Mouse (Mus musculus) forebrain, embryonic 16.5 days (tissue): ENCODE data around the gene Tnni2. TPM values are rescaled to one million over a fixed set of nuclear protein-coding genes. Genes with fewer than 3 reads are reported as not detected.
A peak's percentile ranks its signal among the peaks of the same experiment; 100 is the strongest.

ENCODE experiments used
- ATAC-seq: fragments of 200-750 bp; cut with Nextera tagmentation; 2 replicates; pipeline ENCODE4 v1.8.0; 2017; ENCODE audit warnings: mild to moderate bottlenecking, moderate library complexity
- H3K27ac ChIP-seq: fragments of 300-500 bp; sonication (generic); 2 replicates; pipeline ENCODE4 v1.5.1; 2014; ENCODE audit warnings: low read length, control low read depth
- H3K27me3 ChIP-seq: fragments of 300-500 bp; sonication (generic); replicated peaks from 2 replicates; pipeline ENCODE4 v1.6.1; 2014; ENCODE audit warnings: low read length; ENCODE audit not compliant: control insufficient read depth, insufficient read depth
- H3K36me3 ChIP-seq: fragments of 300-500 bp; sonication (generic); 2 replicates; pipeline ENCODE4 v1.6.1; 2014; ENCODE audit not compliant: control insufficient read depth, insufficient read depth
- H3K4me1 ChIP-seq: fragments of 300-500 bp; sonication (generic); replicated peaks from 2 replicates; pipeline ENCODE4 v1.6.1; 2014; ENCODE audit warnings: low read length; ENCODE audit not compliant: control insufficient read depth, insufficient read depth
- H3K4me2 ChIP-seq: fragments of 300-500 bp; sonication (generic); 2 replicates; pipeline ENCODE4 v1.6.1; 2014; ENCODE audit warnings: mild to moderate bottlenecking, low read length, control low read depth
- H3K4me3 ChIP-seq: fragments of 300-500 bp; sonication (generic); replicated peaks from 2 replicates; pipeline ENCODE4 v1.5.1; 2014; ENCODE audit warnings: mild to moderate bottlenecking, low read length, control low read depth
- H3K9ac ChIP-seq: fragments of 300-500 bp; sonication (generic); replicated peaks from 2 replicates; pipeline ENCODE4 v1.6.1; 2014; ENCODE audit warnings: low read depth, low read length, control low read depth
- H3K9me3 ChIP-seq: fragments of 300-500 bp; sonication (generic); 2 replicates; pipeline ENCODE4 v1.6.1; 2016; ENCODE audit warnings: low read length; ENCODE audit not compliant: control insufficient read depth
- WGBS: fragments of 180-500 bp; shearing (Covaris S2); extraction: QIAGEN DNeasy Blood & Tissue Kit; methylation state at CpG from one replicate; pipeline ENCODE4 v1.1.7; 2014; 5-methylcytosine and 5-hydroxymethylcytosine counted together
- polyA plus RNA-seq: library from polyadenylated mRNA; unstranded; fragments of >200 nt; fragmentation: Nextera tagmentation; extraction: Ambion mirVana; gene quantifications from 2 replicates; pipeline ENCODE4 v1.2.1, GENCODE M21; 2015

Tnni2 gene
- polyA plus RNA-seq, 1 experiment from 2014 or later = not detected

DNA sequence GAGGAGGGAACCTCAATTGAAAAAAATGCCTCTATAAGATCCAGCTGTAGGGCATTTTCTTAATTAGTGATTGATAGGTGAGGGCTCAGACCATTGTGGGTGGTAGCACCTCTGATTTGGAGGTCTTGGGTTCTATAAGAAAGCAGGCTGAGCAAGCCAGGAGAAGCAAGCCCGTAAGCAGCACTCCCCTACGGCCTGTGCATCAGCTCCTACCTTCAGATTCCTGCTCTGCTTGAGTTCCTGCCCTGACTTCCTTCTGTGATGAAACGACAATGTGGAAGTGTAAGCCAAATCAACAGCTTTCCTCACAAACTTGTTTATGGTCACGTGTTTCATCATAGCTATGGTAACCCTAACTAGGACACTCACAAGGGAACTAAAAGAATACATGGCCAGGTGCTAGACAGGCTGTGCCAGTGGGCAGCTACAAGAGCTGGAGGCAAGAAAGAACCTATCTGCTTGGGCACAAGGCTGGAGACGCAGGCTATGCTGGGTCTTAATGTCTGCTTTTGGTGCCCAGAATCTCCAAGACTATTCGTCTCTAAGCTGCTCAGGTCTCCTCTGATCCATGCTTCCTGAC, 7.5 kb downstream of the Tnni2 start:
- no peaks in the 10 kb centered on the region for H3K9me3 ChIP-seq
- no peaks in the 10 kb centered on the region for H3K4me1 ChIP-seq
- H3K36me3 ChIP-seq = no peaks in the 10 kb centered on the region
- H3K27me3 ChIP-seq = no peaks in the 10 kb centered on the region
- ATAC-seq = no peak
- no peak overlapping the region for H3K9ac ChIP-seq
- H3K4me2 ChIP-seq = no peak overlapping the region
- WGBS = 79% methylated on average over 6 of the region's 6 CpGs
- H3K27ac ChIP-seq = no peak overlapping the region
- H3K4me3 ChIP-seq = no peak overlapping the region

DNA sequence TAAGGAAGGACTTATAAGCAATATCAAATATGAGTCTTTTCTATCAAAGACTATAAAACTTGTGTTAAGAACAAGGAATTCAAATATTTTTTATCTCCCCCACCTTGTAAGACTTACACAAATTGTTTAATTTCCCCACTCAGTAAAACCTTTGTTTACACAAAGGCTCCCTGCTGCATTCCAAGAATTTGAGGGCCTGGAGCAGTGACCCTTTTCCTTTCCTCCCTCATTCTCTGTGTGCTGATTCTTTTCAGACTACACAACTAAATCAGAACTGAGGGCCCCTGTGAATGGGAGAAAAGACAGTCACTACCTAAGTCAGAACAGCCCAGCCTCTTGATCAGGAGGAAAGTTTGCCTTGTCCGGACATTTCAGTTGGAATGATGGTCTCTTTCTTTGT, 13.1 kb downstream of the Tnni2 start:
- Histone ChIP-seq H3K27me3 (no peaks in the 10 kb centered on the region), H3K4me3 (no peak overlapping the region), H3K4me2 (no peak overlapping the region), H3K36me3 (no peaks in the 10 kb centered on the region), H3K27ac (no peak overlapping the region), H3K9me3 (no peaks in the 10 kb centered on the region), H3K9ac (no peak overlapping the region), H3K4me1 (peaks cover 11% of the 10 kb centered on the region)
- 21% methylated on average over 1 of the region's 1 CpGs for WGBS
- no peak for ATAC-seq

DNA sequence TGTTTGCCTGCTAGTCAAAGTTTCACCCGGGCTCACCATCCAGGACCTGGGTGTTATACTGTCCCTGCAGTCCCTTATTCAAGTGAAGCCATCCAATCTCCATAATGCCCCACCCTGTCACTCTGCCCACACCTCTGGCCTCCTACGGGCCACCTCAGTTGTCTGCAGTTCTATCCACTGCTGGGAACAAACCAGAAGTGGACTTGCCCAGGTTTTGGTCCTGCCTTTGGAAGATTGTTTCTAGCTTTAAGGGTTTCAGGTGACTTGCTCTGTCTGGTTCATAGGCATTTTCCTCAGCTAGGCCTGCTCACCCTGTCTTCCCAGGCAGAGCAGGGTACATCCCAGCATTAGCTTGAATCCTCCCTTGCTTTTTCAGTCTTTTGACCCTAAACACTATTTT, 13.6 kb downstream of the Tnni2 start:
- Histone ChIP-seq H3K9me3 (no peaks in the 10 kb centered on the region), H3K4me2 (no peak overlapping the region), H3K36me3 (no peaks in the 10 kb centered on the region), H3K27me3 (no peaks in the 10 kb centered on the region), H3K27ac (no peak overlapping the region), H3K4me1 (peaks cover 11% of the 10 kb centered on the region), H3K9ac (no peak overlapping the region), H3K4me3 (no peak overlapping the region)
- WGBS = 58% methylated on average over 2 of the region's 2 CpGs
- no peak for ATAC-seq

DNA sequence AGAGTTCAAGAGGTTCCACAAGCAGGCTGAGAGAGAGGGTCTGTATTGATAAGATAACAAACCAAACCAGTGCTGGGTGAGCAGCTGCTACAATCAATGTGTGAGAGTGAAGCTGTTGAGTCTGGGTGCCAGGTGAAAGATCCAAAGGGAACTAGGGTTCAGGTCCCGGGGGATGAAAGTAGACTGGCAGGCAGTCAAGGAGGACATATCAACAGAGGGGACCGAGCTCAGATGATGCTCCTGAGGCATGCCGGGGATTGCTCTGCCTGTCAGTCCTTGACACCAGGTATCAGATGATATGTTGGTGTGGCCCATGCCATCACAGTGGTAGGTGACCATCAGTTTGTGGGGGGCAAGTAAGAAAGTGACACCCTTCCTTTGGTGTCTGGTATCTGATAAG, 15.2 kb downstream of the Tnni2 start:
- H3K36me3 ChIP-seq = no peaks in the 10 kb centered on the region
- no peak overlapping the region for H3K4me2 ChIP-seq
- 0 out of 2 replicates have a peak, but pooled peaks have one; percentile 24 for ATAC-seq
- 88% methylated on average over 3 of the region's 3 CpGs for WGBS
- no peak overlapping the region for H3K4me3 ChIP-seq
- H3K4me1 ChIP-seq = peaks cover 11% of the 10 kb centered on the region
- no peaks in the 10 kb centered on the region for H3K9me3 ChIP-seq
- H3K9ac ChIP-seq = no peak overlapping the region
- H3K27ac ChIP-seq = peak overlapping the region; percentile 61
- no peaks in the 10 kb centered on the region for H3K27me3 ChIP-seq

DNA sequence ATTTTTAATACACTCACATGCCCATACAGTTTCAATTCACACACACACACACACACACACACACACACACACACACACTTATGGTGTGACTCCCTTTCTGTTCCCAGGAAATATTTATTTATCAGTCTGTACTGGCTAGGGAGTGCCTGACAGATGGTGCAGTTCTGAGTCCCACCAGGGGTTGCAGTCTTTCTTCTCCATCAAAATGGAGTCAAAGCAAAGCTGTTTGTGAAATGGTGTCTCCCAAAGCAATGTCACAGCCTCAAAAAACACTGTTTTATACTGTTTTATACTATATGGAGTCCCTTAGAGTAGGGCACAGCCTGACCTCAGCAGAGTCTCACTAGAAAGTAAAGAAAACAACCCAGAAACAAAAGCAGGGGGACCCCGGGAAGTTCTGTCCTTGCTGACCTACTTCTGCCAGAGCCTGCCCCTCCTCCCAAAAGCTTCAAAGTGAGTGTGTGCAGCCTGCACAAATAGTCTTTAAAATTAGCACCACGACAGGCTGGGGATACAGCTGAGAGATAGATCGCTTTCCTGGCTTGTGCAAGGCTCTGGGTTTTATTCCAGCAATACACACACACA, 15.7 kb downstream of the Tnni2 start:
- WGBS = 12% methylated on average over 3 of the region's 3 CpGs
- H3K27me3 ChIP-seq = no peaks in the 10 kb centered on the region

DNA sequence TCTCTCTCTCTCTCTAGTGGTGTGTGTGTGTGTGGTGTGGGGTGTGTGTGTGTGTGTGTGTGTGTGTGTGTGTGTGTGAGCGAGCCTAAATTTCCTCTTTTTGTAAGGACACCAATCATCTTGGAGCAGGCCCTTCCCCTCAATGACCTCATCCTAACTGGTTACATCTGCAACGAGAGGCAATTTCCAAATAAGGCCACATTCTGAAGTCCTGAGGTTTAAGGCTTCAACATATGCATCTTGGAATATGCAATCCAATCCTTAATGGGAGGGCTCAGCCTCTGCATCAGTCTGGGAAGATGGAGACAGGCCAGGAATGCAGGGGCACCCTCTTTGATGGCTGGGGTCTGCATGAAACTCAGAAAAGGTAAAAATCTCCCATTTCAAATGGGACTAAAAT, 16.4 kb downstream of the Tnni2 start:
- H3K4me2 ChIP-seq = no peak overlapping the region
- H3K9ac ChIP-seq = no peak overlapping the region
- no peak for ATAC-seq
- no peak overlapping the region for H3K4me3 ChIP-seq
- H3K9me3 ChIP-seq = no peaks in the 10 kb centered on the region
- H3K27ac ChIP-seq = peak overlapping the region; percentile 25; the same call in 1 of the 2 replicates
- peaks cover 11% of the 10 kb centered on the region for H3K4me1 ChIP-seq
- no peaks in the 10 kb centered on the region for H3K36me3 ChIP-seq
- 48% methylated on average over 2 of the region's 2 CpGs for WGBS
- no peaks in the 10 kb centered on the region for H3K27me3 ChIP-seq

More for the DNA sequence above, 15.7 kb downstream of the Tnni2 start:
- Histone ChIP-seq H3K4me2 (no peak overlapping the region), H3K4me3 (no peak overlapping the region), H3K4me1 (peaks cover 11% of the 10 kb centered on the region), H3K36me3 (no peaks in the 10 kb centered on the region), H3K9ac (no peak overlapping the region), H3K9me3 (no peaks in the 10 kb centered on the region), H3K27ac (peak overlapping the region; percentile 76)
- peak; percentile 87 for ATAC-seq

DNA sequence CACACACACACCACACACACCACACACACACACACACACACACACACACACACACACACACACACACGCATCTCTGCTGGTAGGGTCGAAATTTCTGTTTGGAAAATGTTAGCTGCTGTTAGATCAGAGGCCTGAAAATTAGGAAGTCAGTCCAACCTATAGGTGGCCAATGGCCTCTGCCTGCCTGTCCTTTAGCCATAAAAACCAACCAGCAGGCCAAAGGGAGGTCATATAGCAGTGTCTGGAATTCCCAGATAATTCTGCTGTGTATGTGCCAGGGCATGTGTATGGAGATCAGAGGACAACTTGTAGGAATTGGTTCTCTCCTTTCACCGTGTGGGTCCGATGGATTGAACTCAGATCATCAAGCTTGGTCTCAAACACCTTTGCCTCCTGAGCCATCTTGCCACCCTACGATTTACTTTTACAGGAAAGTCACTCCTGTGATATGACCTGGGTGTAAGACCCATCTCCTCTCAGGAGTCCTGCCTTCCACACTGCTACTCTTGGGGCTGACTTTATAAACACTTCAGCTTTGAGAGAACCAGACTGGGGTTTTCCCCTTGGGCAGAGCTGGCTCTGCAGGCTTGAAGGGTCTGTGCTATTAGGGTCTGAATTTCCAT, 17.2 kb downstream of the Tnni2 start:
- H3K4me1 ChIP-seq = peaks cover 11% of the 10 kb centered on the region
- no peak overlapping the region for H3K4me3 ChIP-seq
- WGBS = 94% methylated on average over 5 of the region's 5 CpGs
- H3K4me2 ChIP-seq = no peak overlapping the region
- no peak overlapping the region for H3K27ac ChIP-seq
- no peak for ATAC-seq
- H3K9ac ChIP-seq = no peak overlapping the region
- H3K27me3 ChIP-seq = no peaks in the 10 kb centered on the region
- no peaks in the 10 kb centered on the region for H3K36me3 ChIP-seq
- no peaks in the 10 kb centered on the region for H3K9me3 ChIP-seq

DNA sequence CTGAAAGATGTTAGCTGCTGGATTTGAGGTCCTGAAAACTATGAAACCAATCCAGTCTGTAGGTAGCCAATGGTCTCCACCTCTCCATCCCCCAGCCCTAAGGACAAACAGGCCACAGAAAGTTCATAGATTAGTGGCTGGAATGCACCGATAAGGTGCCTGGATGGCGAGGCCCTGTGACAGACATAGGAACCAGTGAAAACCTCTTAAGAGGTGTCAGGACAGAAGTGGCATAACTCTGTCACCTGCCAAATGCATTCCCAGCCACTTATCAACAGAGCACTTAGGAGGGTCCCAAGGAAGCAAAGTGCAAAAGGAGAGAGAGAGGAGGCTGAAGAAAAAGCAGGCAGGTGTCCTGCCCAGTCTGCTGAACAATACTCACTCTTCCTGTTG, 17.7 kb downstream of the Tnni2 start:
- ATAC-seq = no peak

DNA sequence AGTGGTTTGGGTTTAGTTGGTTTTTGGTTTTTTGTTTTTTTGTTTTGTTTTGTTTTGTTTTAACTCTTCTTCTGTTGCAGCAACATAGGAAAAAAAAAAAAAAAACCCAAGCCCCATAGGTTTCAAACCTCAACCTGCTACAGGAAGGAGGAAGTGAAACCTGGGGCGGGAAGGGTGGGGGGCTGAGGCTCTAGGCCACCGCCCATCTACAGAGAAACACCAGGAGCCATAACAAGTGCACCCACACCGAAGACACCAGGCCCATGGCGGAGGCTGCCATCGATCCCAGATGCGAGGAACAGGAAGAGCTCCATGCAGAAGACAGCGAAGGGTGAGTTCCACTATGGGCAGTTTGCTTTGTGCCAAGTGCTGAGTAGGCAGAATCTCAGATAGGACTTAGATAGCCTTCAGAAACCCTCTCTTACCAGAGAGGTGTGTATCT, 19.0 kb downstream of the Tnni2 start, which contains the start of gene Lsp1:
Gene Lsp1, plus strand, starts transcription at position 174 of the 442 bp plus-strand sequence.
- Histone ChIP-seq H3K9me3 (no peaks in the 10 kb centered on the region), H3K9ac (no peak within 1 kb of the TSS), H3K4me2 (no peak within 1 kb of the TSS), H3K4me1 (peaks cover 11% of the 10 kb centered on the region), H3K36me3 (no peaks in the 10 kb centered on the region), H3K27ac (no peak within 1 kb of the TSS), H3K27me3 (no peaks in the 10 kb centered on the region), H3K4me3 (no peak within 1 kb of the TSS)
- no peak for ATAC-seq
- 94% methylated on average over 7 of the region's 7 CpGs for WGBS

More for the DNA sequence above, 17.7 kb downstream of the Tnni2 start:
- Histone ChIP-seq H3K9me3 (no peaks in the 10 kb centered on the region), H3K27ac (no peak overlapping the region), H3K27me3 (no peaks in the 10 kb centered on the region), H3K36me3 (no peaks in the 10 kb centered on the region), H3K4me1 (peaks cover 11% of the 10 kb centered on the region), H3K9ac (no peak overlapping the region), H3K4me3 (no peak overlapping the region), H3K4me2 (no peak overlapping the region)
- 87% methylated on average over 2 of the region's 2 CpGs for WGBS
